Mouse (Mus musculus) brain, embryonic 14.5 days (tissue): ENCODE results near the gene Mafk.

ENCODE experiments used
- CTCF ChIP-seq: fragments of 200-500 bp; IDR thresholded peaks from 2 replicates; pipeline ENCODE4 v1.5.1; 2012; ENCODE audit warnings: inconsistent platforms, mild to moderate bottlenecking, moderate library complexity, borderline replicate concordance; ENCODE audit not compliant: insufficient read depth, insufficient read length; ENCODE audit errors: extremely low read depth
- POLR2A ChIP-seq: fragments of 200-500 bp; IDR thresholded peaks from 2 replicates; pipeline ENCODE4 v1.6.1; 2012; ENCODE audit warnings: mild to moderate bottlenecking, inconsistent platforms, borderline replicate concordance; ENCODE audit not compliant: poor library complexity, insufficient read depth, insufficient read length, severe bottlenecking; ENCODE audit errors: extremely low read depth

GRCm38 (mm10) chr5:139749413-139750125 lies 41.7 kb upstream of the Mafk start:
- TF ChIP-seq CTCF (no peak), POLR2A (no peak)
